Mouse (Mus musculus) adrenal gland, postnatal 4 days (tissue): ENCODE results near the gene Prune2. TPM values are rescaled to one million over a fixed set of nuclear protein-coding genes. Genes with fewer than 3 reads are reported as not detected.
A peak's percentile ranks its signal among the peaks of the same experiment; 100 is the strongest.

ENCODE experiments used
- DNase-seq, 2 experiments: peaks; one replicate each; pipeline ENCODE4 v3.0.0; 2021 to 2022; ENCODE audit warnings: low spot score in 2 of 2, mixed read lengths in 2 of 2
- total RNA-seq, 2 experiments: library from RNA; stranded (reverse); gene quantifications; 2 replicates each; pipeline ENCODE4 v1.2.3; 2021

Gene Prune2
- total RNA-seq, 2 experiments from 2014 or later, result 20.3 to 22.9 TPM

GRCm38 (mm10) chr19:17124034-17124735 is 168.3 kb downstream of the Prune2 start:
- DNase-seq, result no peak

- DNase-seq, result no peak
Observed at GRCm38 (mm10) chr19:17125380-17125779, 169.5 kb downstream of the Prune2 start.

GRCm38 (mm10) chr19:17130544-17130943 is 174.6 kb downstream of the Prune2 start:
- no peak for DNase-seq

GRCm38 (mm10) chr19:17136677-17137460 is 181.0 kb downstream of the Prune2 start:
- no peak for DNase-seq

GRCm38 (mm10) chr19:17137656-17138055 is 181.7 kb downstream of the Prune2 start:
- DNase-seq, result no peak

GRCm38 (mm10) chr19:17138144-17138915 is 182.4 kb downstream of the Prune2 start:
- no peak for DNase-seq

GRCm38 (mm10) chr19:17140016-17140914 is 184.3 kb downstream of the Prune2 start:
- DNase-seq, result no peak

- no peak for DNase-seq
Observed at GRCm38 (mm10) chr19:17143245-17143644, 187.3 kb downstream of the Prune2 start.

GRCm38 (mm10) chr19:17144205-17144604 is 188.3 kb downstream of the Prune2 start:
- DNase-seq, result no peak

- no peak for DNase-seq
Observed at GRCm38 (mm10) chr19:17150064-17150463, 194.1 kb downstream of the Prune2 start.

GRCm38 (mm10) chr19:17151781-17152180 is 195.9 kb downstream of the Prune2 start:
- no peak for DNase-seq

- DNase-seq, result no peak
Observed at GRCm38 (mm10) chr19:17152461-17152860, 196.5 kb downstream of the Prune2 start.

GRCm38 (mm10) chr19:17153911-17154639 is 198.2 kb downstream of the Prune2 start:
- no peak for DNase-seq

- DNase-seq, result no peak
Observed at GRCm38 (mm10) chr19:17155216-17155615, 199.3 kb downstream of the Prune2 start.

- DNase-seq, result no peak
Observed at GRCm38 (mm10) chr19:17159676-17160075, 203.8 kb downstream of the Prune2 start.

GRCm38 (mm10) chr19:17160231-17160630 is 204.3 kb downstream of the Prune2 start:
- no peak for DNase-seq

GRCm38 (mm10) chr19:17163511-17163953 is 207.6 kb downstream of the Prune2 start:
- peak in 1 of 2 experiments; percentile 4 for DNase-seq

GRCm38 (mm10) chr19:17166288-17166687 is 210.4 kb downstream of the Prune2 start:
- DNase-seq, result no peak

GRCm38 (mm10) chr19:17168186-17168585 is 212.3 kb downstream of the Prune2 start:
- DNase-seq, result no peak

GRCm38 (mm10) chr19:17169746-17170145 is 213.8 kb downstream of the Prune2 start:
- DNase-seq, result no peak
